Mouse (Mus musculus) heart, embryonic 12.5 days (tissue): ENCODE measurements around the gene Ust. TPM values are rescaled to one million over a fixed set of nuclear protein-coding genes. Genes with fewer than 3 reads are reported as not detected.

Source experiments
- ATAC-seq: fragments of 200-750 bp; cut with Nextera tagmentation; 2 replicates; pipeline ENCODE4 v1.8.0; 2017; ENCODE audit warnings: moderate TSS enrichment, moderate library complexity; ENCODE audit not compliant: insufficient number of reproducible peaks, low FRiP score
- H3K27ac ChIP-seq: fragments of 300-500 bp; sonication (generic); 2 replicates; pipeline ENCODE4 v1.5.1; 2016; ENCODE audit warnings: mild to moderate bottlenecking, moderate library complexity; ENCODE audit not compliant: poor library complexity, severe bottlenecking
- H3K27me3 ChIP-seq: fragments of 300-500 bp; sonication (generic); replicated peaks from 2 replicates; pipeline ENCODE4 v1.6.1; 2016; ENCODE audit warnings: mild to moderate bottlenecking, moderate library complexity
- H3K36me3 ChIP-seq: fragments of 300-500 bp; sonication (generic); 2 replicates; pipeline ENCODE4 v1.6.1; 2016; ENCODE audit warnings: mild to moderate bottlenecking, moderate library complexity
- H3K4me1 ChIP-seq: fragments of 300-500 bp; sonication (generic); replicated peaks from 2 replicates; pipeline ENCODE4 v1.6.1; 2016; ENCODE audit warnings: mild to moderate bottlenecking
- H3K4me2 ChIP-seq: fragments of 300-500 bp; sonication (generic); 2 replicates; pipeline ENCODE4 v1.6.1; 2016; ENCODE audit warnings: mild to moderate bottlenecking, moderate library complexity
- H3K4me3 ChIP-seq: fragments of 300-500 bp; sonication (generic); 2 replicates; pipeline ENCODE4 v1.5.1; 2016; ENCODE audit warnings: mild to moderate bottlenecking
- H3K9ac ChIP-seq: fragments of 300-500 bp; sonication (generic); 2 replicates; pipeline ENCODE4 v1.6.1; 2016; ENCODE audit warnings: mild to moderate bottlenecking, moderate library complexity
- H3K9me3 ChIP-seq: fragments of 300-500 bp; sonication (generic); replicated peaks from 2 replicates; pipeline ENCODE4 v1.6.1; 2016; ENCODE audit warnings: mild to moderate bottlenecking, moderate library complexity
- WGBS: fragments of 180-500 bp; shearing (Covaris S2); methylation state at CpG from one replicate; pipeline ENCODE4 v1.1.7; 2016; 5-methylcytosine and 5-hydroxymethylcytosine counted together
- polyA plus RNA-seq: library from polyadenylated mRNA; unstranded; fragments of >200 nt; fragmentation: Nextera tagmentation; extraction: Ambion mirVana; gene quantifications from 2 replicates; pipeline ENCODE4 v1.2.1, GENCODE M21; 2016

Gene Ust
- polyA plus RNA-seq, 1 experiment from 2014 or later = 2.4 TPM

DNA sequence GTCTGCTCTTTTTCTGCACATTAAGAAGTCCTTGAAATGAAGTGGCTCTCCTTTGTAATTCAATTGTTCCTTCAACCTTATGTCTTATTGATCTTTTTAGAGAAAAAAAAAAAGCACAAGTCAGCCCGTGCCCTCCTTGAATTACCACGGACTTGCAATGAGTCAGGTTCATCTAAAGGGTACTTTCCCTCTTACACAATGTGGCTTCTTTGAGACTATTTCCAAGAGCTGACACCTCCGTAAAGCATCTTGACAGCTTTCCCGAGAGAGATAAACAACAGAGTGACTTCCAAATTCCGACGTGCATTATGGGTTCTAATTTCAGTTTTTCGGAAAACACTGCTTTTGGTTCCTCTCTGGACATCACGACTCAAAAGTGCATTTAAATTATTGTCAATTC lies 155.3 kb downstream of the Ust start:
- ATAC-seq = no peak
- no peak overlapping the region for H3K9ac ChIP-seq

GRCm38 (mm10) chr10:8358286-8359045 lies 160.2 kb downstream of the Ust start:
- H3K9ac ChIP-seq = no peak overlapping the region
- peak overlapping the region; percentile 23; the same call in 1 of the 2 replicates for H3K4me2 ChIP-seq
- H3K9me3 ChIP-seq = no peaks in the 10 kb centered on the region
- H3K27me3 ChIP-seq = no peaks in the 10 kb centered on the region
- 57% methylated on average over 14 of the region's 15 CpGs for WGBS
- no peak overlapping the region for H3K27ac ChIP-seq
- no peak overlapping the region for H3K4me3 ChIP-seq
- no peak for ATAC-seq
- no peaks in the 10 kb centered on the region for H3K36me3 ChIP-seq
- no peaks in the 10 kb centered on the region for H3K4me1 ChIP-seq

More for the DNA sequence above, 155.3 kb downstream of the Ust start:
- WGBS = 62% methylated on average over 8 of the region's 8 CpGs
- Histone ChIP-seq H3K4me2 (no peak overlapping the region), H3K4me1 (no peaks in the 10 kb centered on the region), H3K9me3 (no peaks in the 10 kb centered on the region), H3K36me3 (no peaks in the 10 kb centered on the region), H3K27me3 (no peaks in the 10 kb centered on the region), H3K4me3 (no peak overlapping the region), H3K27ac (no peak overlapping the region)

DNA sequence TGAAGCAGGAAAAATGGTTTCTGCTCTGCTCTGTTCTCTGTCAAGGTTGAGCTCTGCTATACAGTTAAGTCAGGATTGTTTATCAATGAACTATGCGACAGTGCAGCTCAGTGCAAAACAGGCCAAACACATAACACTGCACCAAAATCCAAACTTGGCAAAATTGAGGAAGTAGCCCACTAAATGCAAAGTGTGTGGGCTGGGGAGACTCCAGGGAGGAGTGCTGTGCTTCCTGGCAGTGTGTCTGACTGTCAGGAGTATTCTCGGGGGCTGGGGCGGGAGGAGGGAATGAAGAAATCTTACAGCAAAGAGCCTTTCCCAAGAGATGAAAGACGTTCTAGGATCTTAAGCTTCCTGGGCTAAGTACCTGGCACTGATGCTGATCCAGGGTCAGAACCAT lies 165.1 kb downstream of the Ust start:
- Histone ChIP-seq H3K27ac (no peak overlapping the region), H3K9me3 (no peaks in the 10 kb centered on the region; the same call in 1 of the 2 replicates), H3K9ac (no peak overlapping the region), H3K4me2 (no peak overlapping the region), H3K36me3 (no peaks in the 10 kb centered on the region), H3K27me3 (no peaks in the 10 kb centered on the region), H3K4me1 (no peaks in the 10 kb centered on the region), H3K4me3 (no peak overlapping the region)
- ATAC-seq = no peak
- 65% methylated on average over 4 of the region's 4 CpGs for WGBS

DNA sequence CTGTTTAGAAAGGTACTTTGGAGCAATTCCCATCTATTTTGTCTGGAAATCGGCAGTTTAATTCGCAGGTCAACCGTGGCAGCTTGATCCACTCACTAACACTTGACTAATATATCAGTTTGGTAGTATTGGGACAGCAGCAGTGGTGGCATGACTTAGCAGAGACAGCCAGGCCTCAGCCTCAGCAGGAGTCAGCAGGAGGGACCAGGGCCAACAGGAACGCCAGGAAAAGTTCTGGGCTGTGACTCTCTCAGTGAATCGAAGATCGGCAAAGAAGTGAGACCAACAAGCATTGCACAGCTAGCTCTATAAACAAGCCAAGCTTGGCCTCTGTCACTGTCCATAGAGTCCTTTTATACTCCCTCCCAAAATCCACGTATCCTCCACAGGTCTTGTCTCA lies 168.0 kb downstream of the Ust start:
- Histone ChIP-seq H3K9ac (no peak overlapping the region), H3K9me3 (no peaks in the 10 kb centered on the region; the same call in 1 of the 2 replicates)

GRCm38 (mm10) chr10:8347497-8347896 lies 171.1 kb downstream of the Ust start:
- H3K9me3 ChIP-seq = no peaks in the 10 kb centered on the region; the same call in 1 of the 2 replicates
- no peak overlapping the region for H3K4me3 ChIP-seq
- 73% methylated on average over 5 of the region's 5 CpGs for WGBS
- H3K4me1 ChIP-seq = no peaks in the 10 kb centered on the region
- no peak for ATAC-seq
- H3K27me3 ChIP-seq = no peaks in the 10 kb centered on the region
- no peak overlapping the region for H3K9ac ChIP-seq
- H3K27ac ChIP-seq = no peak overlapping the region
- no peaks in the 10 kb centered on the region for H3K36me3 ChIP-seq
- H3K4me2 ChIP-seq = no peak overlapping the region

More for the DNA sequence above, 168.0 kb downstream of the Ust start:
- Histone ChIP-seq H3K27ac (no peak overlapping the region), H3K4me2 (no peak overlapping the region), H3K4me1 (no peaks in the 10 kb centered on the region), H3K4me3 (no peak overlapping the region), H3K27me3 (no peaks in the 10 kb centered on the region), H3K36me3 (no peaks in the 10 kb centered on the region)
- WGBS = 85% methylated on average over 7 of the region's 7 CpGs
- no peak for ATAC-seq

- 81% methylated on average over 2 of the region's 2 CpGs for WGBS
- no peaks in the 10 kb centered on the region for H3K9me3 ChIP-seq
- H3K4me2 ChIP-seq = no peak overlapping the region
- no peak for ATAC-seq
- no peaks in the 10 kb centered on the region for H3K36me3 ChIP-seq
- H3K27me3 ChIP-seq = no peaks in the 10 kb centered on the region
- H3K4me3 ChIP-seq = no peak overlapping the region
- H3K4me1 ChIP-seq = peaks cover 10% of the 10 kb centered on the region
- H3K9ac ChIP-seq = no peak overlapping the region
- H3K27ac ChIP-seq = no peak overlapping the region
Measured at GRCm38 (mm10) chr10:8342556-8342955, 176.1 kb downstream of the Ust start.

GRCm38 (mm10) chr10:8339645-8340428 lies 178.8 kb downstream of the Ust start:
- ATAC-seq = no peak
- H3K27ac ChIP-seq = no peak overlapping the region
- no peaks in the 10 kb centered on the region for H3K27me3 ChIP-seq
- H3K4me3 ChIP-seq = no peak overlapping the region
- H3K9me3 ChIP-seq = no peaks in the 10 kb centered on the region
- H3K4me2 ChIP-seq = no peak overlapping the region
- H3K36me3 ChIP-seq = no peaks in the 10 kb centered on the region
- peaks cover 10% of the 10 kb centered on the region for H3K4me1 ChIP-seq
- no peak overlapping the region for H3K9ac ChIP-seq
- WGBS = 56% methylated on average over 12 of the region's 12 CpGs

DNA sequence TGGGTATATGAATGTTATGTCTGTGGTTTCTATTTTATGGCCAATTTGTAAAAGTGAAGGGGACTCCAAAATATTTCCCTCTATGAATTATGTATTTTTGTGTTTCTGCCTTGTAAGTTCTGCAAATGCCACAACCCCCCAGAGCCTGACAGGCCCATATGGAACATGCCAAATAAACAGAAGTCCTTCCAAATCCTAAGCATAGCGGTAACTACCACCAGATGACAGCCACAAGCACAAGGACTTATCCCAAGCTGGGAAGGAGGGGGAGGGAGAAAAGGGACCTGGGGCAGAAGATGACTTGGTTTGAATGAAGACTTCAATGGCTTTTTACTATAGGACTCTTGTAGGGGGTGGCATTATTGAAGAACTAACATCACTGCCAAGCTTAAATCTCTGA lies 182.0 kb downstream of the Ust start:
- Histone ChIP-seq H3K9me3 (no peaks in the 10 kb centered on the region), H3K9ac (no peak overlapping the region), H3K27me3 (no peaks in the 10 kb centered on the region), H3K4me3 (no peak overlapping the region), H3K4me1 (peaks cover 10% of the 10 kb centered on the region), H3K4me2 (no peak overlapping the region), H3K27ac (no peak overlapping the region), H3K36me3 (no peaks in the 10 kb centered on the region)
- ATAC-seq = no peak
- WGBS = 83% methylated on average over 1 of the region's 1 CpGs

- no peaks in the 10 kb centered on the region for H3K27me3 ChIP-seq
- H3K9ac ChIP-seq = no peak overlapping the region
- H3K27ac ChIP-seq = no peak overlapping the region
- H3K36me3 ChIP-seq = no peaks in the 10 kb centered on the region
- ATAC-seq = no peak
- no peaks in the 10 kb centered on the region for H3K4me1 ChIP-seq
- no peak overlapping the region for H3K4me2 ChIP-seq
- H3K9me3 ChIP-seq = peaks cover 9% of the 10 kb centered on the region
- 85% methylated on average over 5 of the region's 5 CpGs for WGBS
- no peak overlapping the region for H3K4me3 ChIP-seq
Measured at GRCm38 (mm10) chr10:8330958-8331357, 187.7 kb downstream of the Ust start.

- Histone ChIP-seq H3K27ac (no peak overlapping the region), H3K36me3 (no peaks in the 10 kb centered on the region), H3K9ac (no peak overlapping the region), H3K9me3 (peaks cover 9% of the 10 kb centered on the region), H3K4me2 (no peak overlapping the region), H3K27me3 (no peaks in the 10 kb centered on the region), H3K4me3 (no peak overlapping the region), H3K4me1 (no peaks in the 10 kb centered on the region)
- ATAC-seq = no peak
- WGBS = 82% methylated on average over 8 of the region's 8 CpGs
Measured at GRCm38 (mm10) chr10:8330006-8330405, 188.6 kb downstream of the Ust start.

- Histone ChIP-seq H3K9me3 (peaks cover 7% of the 10 kb centered on the region), H3K9ac (no peak overlapping the region), H3K4me2 (no peak overlapping the region), H3K36me3 (no peaks in the 10 kb centered on the region), H3K27me3 (no peaks in the 10 kb centered on the region), H3K27ac (no peak overlapping the region), H3K4me3 (no peak overlapping the region), H3K4me1 (no peaks in the 10 kb centered on the region)
- 39% methylated on average over 2 of the region's 2 CpGs for WGBS
- no peak for ATAC-seq
Measured at GRCm38 (mm10) chr10:8323304-8323765, 195.3 kb downstream of the Ust start.
